Mouse (Mus musculus) embryonic facial prominence, embryonic 11.5 days (tissue): Measurements from ENCODE around the gene Nagk. TPM values are rescaled to one million over a fixed set of nuclear protein-coding genes. Genes with fewer than 3 reads are reported as not detected.
A peak's percentile ranks its signal among the peaks of the same experiment; 100 is the strongest.

Experiments
- ATAC-seq: fragments of 200-750 bp; cut with Nextera tagmentation; replicated peaks from 2 replicates; pipeline ENCODE4 v1.8.0; 2017; ENCODE audit warnings: low read depth; ENCODE audit not compliant: insufficient number of reproducible peaks, low FRiP score, low TSS enrichment
- DNase-seq: peaks from one replicate; pipeline ENCODE4 v3.0.0-alpha.2; 2015; ENCODE audit warnings: low spot score
- H3K27ac ChIP-seq: fragments of 300-500 bp; sonication (generic); replicated peaks from 2 replicates; pipeline ENCODE4 v1.5.1; 2014; ENCODE audit warnings: mild to moderate bottlenecking, low read depth, low read length, control low read depth
- H3K27me3 ChIP-seq: fragments of 300-500 bp; sonication (generic); 2 replicates; pipeline ENCODE4 v1.6.1; 2014; ENCODE audit warnings: mild to moderate bottlenecking, low read length, moderate library complexity, mixed read lengths; ENCODE audit not compliant: control insufficient read depth, insufficient read depth
- H3K36me3 ChIP-seq: fragments of 300-500 bp; sonication (generic); replicated peaks from 2 replicates; pipeline ENCODE4 v1.6.1; 2014; ENCODE audit warnings: low read depth, mild to moderate bottlenecking, low read length, moderate library complexity, mixed read lengths; ENCODE audit not compliant: control insufficient read depth, insufficient read depth
- H3K4me1 ChIP-seq: fragments of 300-500 bp; sonication (generic); 2 replicates; pipeline ENCODE4 v1.6.1; 2014; ENCODE audit warnings: low read length, mixed read lengths; ENCODE audit not compliant: control insufficient read depth, insufficient read depth
- H3K4me2 ChIP-seq: fragments of 300-500 bp; sonication (generic); 2 replicates; pipeline ENCODE4 v1.6.1; 2014; ENCODE audit warnings: low read depth, mild to moderate bottlenecking, control low read depth, low read length, moderate library complexity
- H3K4me3 ChIP-seq: fragments of 300-500 bp; sonication (generic); 2 replicates; pipeline ENCODE4 v1.5.1; 2014; ENCODE audit warnings: low read depth, low read length, control low read depth
- H3K9ac ChIP-seq: fragments of 300-500 bp; sonication (generic); replicated peaks from 2 replicates; pipeline ENCODE4 v1.6.1; 2014; ENCODE audit warnings: mild to moderate bottlenecking, control low read depth, low read length
- H3K9me3 ChIP-seq: fragments of 300-500 bp; sonication (generic); replicated peaks from 2 replicates; pipeline ENCODE4 v1.6.1; 2016; ENCODE audit warnings: mild to moderate bottlenecking, low read length, inconsistent platforms, mixed read lengths; ENCODE audit not compliant: control insufficient read depth
- WGBS: fragments of 180-500 bp; shearing (Covaris S2); extraction: QIAGEN DNeasy Blood & Tissue Kit; methylation state at CpG from one replicate; pipeline ENCODE4 v1.1.7; 2014; 5-methylcytosine and 5-hydroxymethylcytosine counted together
- polyA plus RNA-seq: library from polyadenylated mRNA; unstranded; fragments of >200 nt; fragmentation: Nextera tagmentation; extraction: Ambion mirVana; gene quantifications from 2 replicates; pipeline ENCODE4 v1.2.1, GENCODE M21; 2014

The Nagk gene
- polyA plus RNA-seq, 1 experiment from 2014 or later, result 28.9 TPM

DNA sequence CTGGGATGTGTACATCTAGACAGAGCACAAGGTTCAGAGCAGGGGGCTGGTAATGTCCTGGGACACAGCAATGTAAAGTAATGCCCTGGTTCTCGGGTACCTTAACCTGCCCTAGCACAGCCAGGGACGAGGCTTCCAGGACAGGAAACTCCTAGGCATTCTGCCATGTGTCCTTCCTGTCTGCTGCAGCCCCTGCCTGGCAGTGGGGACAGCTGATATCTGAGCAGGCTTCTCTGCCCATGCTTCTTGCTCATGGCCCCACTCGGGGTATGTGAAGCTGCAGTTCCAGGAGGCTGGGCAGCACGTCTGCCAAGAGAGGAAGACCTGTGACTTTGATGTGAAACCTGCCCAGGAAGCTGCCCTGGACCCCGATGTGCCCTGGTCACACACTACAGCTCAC, 26.3 kb upstream of the Nagk start:
- Histone ChIP-seq H3K4me2 (no peak overlapping the region), H3K36me3 (no peaks in the 10 kb centered on the region; the same call in 1 of the 2 replicates)
- WGBS, result 80% methylated on average over 5 of the region's 5 CpGs

DNA sequence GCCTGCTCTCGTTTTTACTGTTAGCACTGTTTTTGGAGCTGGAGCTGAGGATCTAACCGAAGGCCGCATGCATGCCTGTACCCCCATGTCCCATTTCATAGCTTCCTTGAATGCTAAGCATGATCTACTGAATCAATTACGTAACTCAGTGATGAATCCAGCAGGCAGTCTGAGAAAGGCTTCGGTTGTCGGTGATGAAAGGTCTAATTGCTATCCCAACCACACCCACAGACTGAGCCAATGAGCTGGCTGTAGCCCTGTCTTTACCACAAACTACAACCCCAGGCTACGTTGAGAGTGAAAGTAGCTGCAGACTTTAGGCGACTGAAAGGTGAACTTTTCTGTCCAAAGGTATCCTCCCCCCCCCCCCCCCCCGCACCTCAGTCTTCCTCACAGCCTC, 20.7 kb upstream of the Nagk start:
- 68% methylated on average over 9 of the region's 9 CpGs for WGBS
- H3K9ac ChIP-seq, result no peak overlapping the region

More for the DNA sequence above, 26.3 kb upstream of the Nagk start:
- Histone ChIP-seq H3K9me3 (no peaks in the 10 kb centered on the region), H3K4me1 (no peaks in the 10 kb centered on the region), H3K9ac (no peak overlapping the region), H3K27ac (no peak overlapping the region), H3K27me3 (peaks cover 5% of the 10 kb centered on the region; the same call in 1 of the 2 replicates), H3K4me3 (no peak overlapping the region)
- ATAC-seq, result no peak
- no peak for DNase-seq

GRCm38 (mm10) chr6:83774781-83775563, 19.8 kb upstream of the Nagk start:
- WGBS, result 3% methylated on average over 14 of the region's 14 CpGs
- no peaks in the 10 kb centered on the region for H3K4me1 ChIP-seq
- H3K36me3 ChIP-seq, result no peaks in the 10 kb centered on the region; the same call in 1 of the 2 replicates
- peak; percentile 20; the same call in 1 of the 2 replicates for ATAC-seq
- H3K4me2 ChIP-seq, result peak overlapping the region; percentile 73
- H3K4me3 ChIP-seq, result peak overlapping the region; percentile 91
- H3K9ac ChIP-seq, result peak overlapping the region; percentile 94
- 0 out of 2 replicates have a peak overlapping the region, but pooled peaks have one; percentile 29 for H3K27ac ChIP-seq
- DNase-seq, result peak; percentile 33
- H3K27me3 ChIP-seq, result no peaks in the 10 kb centered on the region
- no peaks in the 10 kb centered on the region for H3K9me3 ChIP-seq

More for the DNA sequence above, 20.7 kb upstream of the Nagk start:
- Histone ChIP-seq H3K27ac (no peak overlapping the region), H3K27me3 (no peaks in the 10 kb centered on the region), H3K4me3 (peak overlapping the region; percentile 91; the same call in 1 of the 2 replicates), H3K9me3 (no peaks in the 10 kb centered on the region), H3K4me1 (no peaks in the 10 kb centered on the region), H3K36me3 (no peaks in the 10 kb centered on the region; the same call in 1 of the 2 replicates), H3K4me2 (peak overlapping the region; percentile 73; the same call in 1 of the 2 replicates)
- ATAC-seq (no peak), DNase-seq (no peak)

DNA sequence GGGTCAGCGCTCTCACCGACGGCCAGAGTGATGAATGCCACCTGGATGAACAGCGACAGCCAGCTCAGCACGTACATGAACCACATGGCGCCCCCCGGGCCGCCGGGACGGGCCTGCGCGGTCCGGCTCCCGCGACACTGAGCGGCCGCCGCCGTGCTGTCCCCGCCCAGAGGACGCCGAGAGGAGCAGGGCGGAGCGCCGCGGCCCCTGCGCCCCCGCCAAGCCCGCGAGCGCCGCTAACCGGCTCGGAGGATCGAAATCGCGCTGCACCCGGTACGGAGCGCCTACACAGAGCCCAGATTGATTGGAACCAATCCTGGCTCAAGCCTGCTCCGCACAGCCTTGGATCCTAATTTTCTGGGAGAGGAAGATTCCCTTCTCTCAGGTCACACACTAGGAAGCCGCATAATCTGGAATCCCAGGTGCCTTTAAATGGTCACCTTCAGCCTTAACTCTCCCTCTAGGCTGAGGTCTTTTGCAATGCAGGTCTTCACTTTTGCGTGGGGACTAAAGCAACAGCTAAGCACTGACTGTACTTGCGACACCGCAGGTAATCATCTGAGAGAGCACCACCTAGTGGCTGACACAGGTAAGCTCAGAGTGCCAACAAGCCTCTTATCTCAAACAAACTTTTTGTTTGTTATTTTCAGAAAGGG, 19.0 kb upstream of the Nagk start, which contains the start of gene Tex261:
Gene Tex261 (minus strand): TSS at position 176 of the 656 bp plus-strand sequence.
- Histone ChIP-seq H3K9ac (peak within 1 kb of the TSS; percentile 94), H3K4me3 (peak within 1 kb of the TSS; percentile 91), H3K9me3 (no peaks in the 10 kb centered on the region), H3K4me2 (peak within 1 kb of the TSS; percentile 73), H3K27ac (peak within 1 kb of the TSS; percentile 29), H3K36me3 (no peaks in the 10 kb centered on the region; the same call in 1 of the 2 replicates), H3K4me1 (no peaks in the 10 kb centered on the region), H3K27me3 (no peaks in the 10 kb centered on the region)
- under 1% methylated on average over 45 of the region's 45 CpGs for WGBS
- DNase-seq (peak; percentile 93), ATAC-seq (peak; percentile 95)

- H3K36me3 ChIP-seq, result no peaks in the 10 kb centered on the region
- DNase-seq (no peak), ATAC-seq (no peak)
- H3K27ac ChIP-seq, result no peak overlapping the region
- no peak overlapping the region for H3K9ac ChIP-seq
- no peak overlapping the region for H3K4me3 ChIP-seq
- no peaks in the 10 kb centered on the region for H3K27me3 ChIP-seq
- 90% methylated on average over 7 of the region's 7 CpGs for WGBS
- H3K9me3 ChIP-seq, result no peaks in the 10 kb centered on the region
- no peaks in the 10 kb centered on the region for H3K4me1 ChIP-seq
- no peak overlapping the region for H3K4me2 ChIP-seq
These were observed 16.5 kb upstream of the Nagk start for GRCm38 (mm10) chr6:83778306-83778705.

GRCm38 (mm10) chr6:83779026-83779425, 15.8 kb upstream of the Nagk start:
- Histone ChIP-seq H3K4me2 (no peak overlapping the region), H3K9me3 (no peaks in the 10 kb centered on the region), H3K27me3 (no peaks in the 10 kb centered on the region), H3K4me1 (no peaks in the 10 kb centered on the region), H3K36me3 (no peaks in the 10 kb centered on the region), H3K4me3 (no peak overlapping the region), H3K27ac (no peak overlapping the region), H3K9ac (no peak overlapping the region)
- 7% methylated on average over 5 of the region's 5 CpGs for whole genome bisulfite sequencing
- ATAC-seq, result no peak
- DNase-seq, result peak; percentile 66

DNA sequence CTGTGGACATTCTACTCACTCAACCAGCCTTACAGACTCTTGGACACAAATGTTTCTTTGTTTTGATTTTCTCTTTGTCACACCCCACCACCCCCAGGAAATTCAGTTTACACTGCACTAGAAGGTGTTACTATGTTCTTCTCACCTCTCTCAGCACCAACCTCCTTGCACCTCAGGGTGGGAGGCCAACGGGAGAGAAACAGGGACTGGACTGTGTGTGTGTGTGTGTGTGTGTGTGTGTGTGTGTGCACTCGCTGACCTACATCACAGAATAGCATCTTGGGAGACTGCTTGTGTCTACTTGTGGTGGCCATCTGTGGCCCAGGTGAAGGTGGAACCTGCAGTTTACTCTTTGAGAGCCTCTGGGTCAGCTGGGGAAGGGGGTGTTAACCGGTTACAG, 8.4 kb upstream of the Nagk start:
- H3K4me1 ChIP-seq, result no peaks in the 10 kb centered on the region
- H3K9me3 ChIP-seq, result no peaks in the 10 kb centered on the region
- no peak for DNase-seq
- no peak overlapping the region for H3K4me3 ChIP-seq
- no peak overlapping the region for H3K4me2 ChIP-seq
- WGBS, result 74% methylated on average over 3 of the region's 3 CpGs
- H3K36me3 ChIP-seq, result no peaks in the 10 kb centered on the region
- H3K27ac ChIP-seq, result no peak overlapping the region
- no peak for ATAC-seq
- no peak overlapping the region for H3K9ac ChIP-seq
- no peaks in the 10 kb centered on the region for H3K27me3 ChIP-seq

DNA sequence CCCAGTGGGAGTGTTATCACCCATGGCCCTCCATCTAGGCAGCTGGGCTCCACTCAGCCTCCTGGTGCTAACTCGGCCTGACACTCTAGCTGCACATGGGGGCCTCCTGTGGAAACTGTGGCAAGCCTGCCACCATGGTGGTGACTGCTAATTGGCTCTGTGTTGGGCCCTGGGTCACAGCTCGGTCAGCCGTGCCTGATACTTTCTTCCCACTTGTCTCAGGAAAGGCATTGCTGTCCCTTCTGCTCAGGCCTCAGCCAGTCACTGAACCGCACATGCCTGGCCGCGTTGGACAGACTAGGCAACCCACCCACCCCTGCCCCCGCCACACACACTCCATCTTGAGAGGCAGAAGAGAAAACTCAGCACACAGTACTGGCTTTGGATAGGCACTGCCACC, 6.2 kb upstream of the Nagk start:
- peak; percentile 74 for ATAC-seq
- Histone ChIP-seq H3K4me1 (no peaks in the 10 kb centered on the region), H3K4me2 (no peak overlapping the region), H3K9me3 (no peaks in the 10 kb centered on the region), H3K36me3 (no peaks in the 10 kb centered on the region), H3K27ac (no peak overlapping the region), H3K27me3 (no peaks in the 10 kb centered on the region), H3K4me3 (no peak overlapping the region), H3K9ac (no peak overlapping the region)
- no peak for DNase-seq
- 58% methylated on average over 7 of the region's 7 CpGs for WGBS
